In the genomic region with DNA sequence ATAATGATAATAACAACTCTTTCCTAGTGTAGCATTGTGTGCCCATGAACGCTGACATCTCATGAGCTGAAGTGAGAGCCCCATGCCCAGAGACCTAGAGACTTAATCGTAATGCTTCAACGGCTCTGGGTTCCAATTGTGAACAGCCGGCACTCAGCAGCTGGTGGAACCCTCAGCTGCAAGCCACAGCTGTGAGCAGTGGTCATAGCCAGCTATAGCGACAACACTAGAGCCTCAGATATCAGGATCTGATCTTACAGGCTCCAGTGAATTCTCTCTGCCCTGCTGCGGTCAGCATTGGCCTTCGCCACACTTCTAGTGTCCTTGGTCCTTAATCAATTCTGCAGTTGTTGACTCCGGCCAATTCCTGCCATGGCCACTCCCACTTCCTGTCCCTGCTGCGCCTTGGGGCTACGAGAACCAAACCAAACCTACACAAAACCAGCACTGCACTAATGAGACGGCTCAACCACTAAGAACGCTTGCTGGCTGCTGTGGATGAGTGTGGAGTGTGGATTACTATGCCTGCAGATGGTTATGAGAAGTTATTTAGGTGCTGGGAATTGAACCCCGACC, we compare ENCODE assay signal across 8 mouse cellular contexts. TPM values are rescaled to one million over a fixed set of nuclear protein-coding genes. Genes with fewer than 3 reads are reported as not detected.
DNase-seq lines count a peak whose midpoint lies in the region; ATAC-seq lines count a peak whose summit lies in the region.

No protein-coding gene starts in this region.

- no peaks in the 10 kb centered on the region for H3K27me3 ChIP-seq in liver, embryonic 15.5 days

- H3K36me3 ChIP-seq in liver, embryonic 15.5 days (replicated peaks): no peaks in the 10 kb centered on the region

- H3K9me3 ChIP-seq in liver, embryonic 15.5 days (replicated peaks): no peaks in the 10 kb centered on the region

- WGBS in liver, embryonic 15.5 days (ENCODE audit: insufficient replicate concordance): 31% methylated on average over 13 of the region's 13 CpGs

- H3K27ac ChIP-seq in brown adipose tissue, adult 24 weeks (replicated peaks; ENCODE audit: low read depth, low read length): peak overlapping the region; percentile 93
- peak overlapping the region; percentile 19; the same call in 1 of the 2 replicates for H3K27ac ChIP-seq in liver, embryonic 15.5 days (replicated peaks)

- H3K9ac ChIP-seq in liver, embryonic 15.5 days: no peak overlapping the region

- H3K4me1 ChIP-seq in brown adipose tissue, adult 24 weeks (ENCODE audit: control insufficient read depth, insufficient read depth, insufficient read length, low read length): peaks cover 11% of the 10 kb centered on the region; the same call in 1 of the 2 replicates
- H3K4me1 ChIP-seq in liver, embryonic 15.5 days (replicated peaks): peaks cover 36% of the 10 kb centered on the region

- peak overlapping the region; percentile 37; the same call in 1 of the 2 replicates for H3K4me2 ChIP-seq in liver, embryonic 15.5 days

- peak; percentile 13; the same call in 1 of the 2 replicates for ATAC-seq in liver, embryonic 15.5 days (ENCODE audit: insufficient read depth)

- peak overlapping the region; percentile 25; the same call in 1 of the 2 replicates for H3K4me3 ChIP-seq in brown adipose tissue, adult 24 weeks (ENCODE audit: insufficient read depth, low read depth, low read length)
- no peak overlapping the region for H3K4me3 ChIP-seq in liver, embryonic 15.5 days (replicated peaks)

- DNase-seq in A20 (ENCODE audit: low read depth, low spot score): peak; percentile 48
- peak; percentile 19 for DNase-seq in heart, postnatal 25 days (ENCODE audit: low spot score)
- no peak for DNase-seq in cerebellum, adult 9-10 months
- DNase-seq in cerebellum, adult 11 months: no peak
- DNase-seq in thymus, postnatal 10 days (ENCODE audit: low spot score in 2 of 2): no peak
- DNase-seq in left cerebral cortex, adult 8-10 months (ENCODE audit: low spot score in 2 of 2): no peak

- intact Hi-C loops in heart, postnatal 25 days (cut with DNase I): no loop called here

RNA-seq across cellular contexts. Expression of gene Copg1, which starts 11.5 kb away (rescaled TPM):
- 40.1 and 45.5 TPM in 2 replicates for polyA plus RNA-seq in brown adipose tissue, adult 24 weeks (2012; ENCODE audit: insufficient read depth, insufficient read length, missing spikeins)
- 10 to 100 TPM; 42.6 to 46.1 TPM for total RNA-seq in heart, postnatal 25 days (2021)
- polyA plus RNA-seq in liver, embryonic 15.5 days (2015; fragmentation: Nextera tagmentation; extraction: Ambion mirVana): 56.2 and 61.2 TPM in 2 replicates
- total RNA-seq in left cerebral cortex, adult 8-10 months (2022): 100 to 1,000 TPM; 245 to 257 (median 245) TPM

RNA-seq across cellular contexts. Expression of gene Cnbp, which starts 25.2 kb away (rescaled TPM):
- polyA plus RNA-seq in brown adipose tissue, adult 24 weeks (2012; ENCODE audit: insufficient read depth, insufficient read length, missing spikeins): 367 and 450 TPM in 2 replicates
- total RNA-seq in heart, postnatal 25 days (2021): 100 to 1,000 TPM; 279 to 311 TPM
- polyA plus RNA-seq in liver, embryonic 15.5 days (2015; fragmentation: Nextera tagmentation; extraction: Ambion mirVana): 526 and 529 TPM in 2 replicates
- 100 to 1,000 TPM; 280 to 313 (median 302) TPM for total RNA-seq in left cerebral cortex, adult 8-10 months (2022)

RNA-seq across cellular contexts. Expression of gene Isy1, which starts 37.6 kb away (rescaled TPM):
- polyA plus RNA-seq in brown adipose tissue, adult 24 weeks (2012; ENCODE audit: insufficient read depth, insufficient read length, missing spikeins): 21.0 and 31.7 TPM in 2 replicates
- 10 to 100 TPM; 19.5 to 21.9 TPM for total RNA-seq in heart, postnatal 25 days (2021)
- polyA plus RNA-seq in liver, embryonic 15.5 days (2015; fragmentation: Nextera tagmentation; extraction: Ambion mirVana): 21.7 and 24.1 TPM in 2 replicates
- 10 to 100 TPM; 27.5 to 30.6 (median 28.5) TPM for total RNA-seq in left cerebral cortex, adult 8-10 months (2022)

RNA-seq across cellular contexts. Expression of gene Hmces, which starts 37.6 kb away (rescaled TPM):
- polyA plus RNA-seq in brown adipose tissue, adult 24 weeks (2012; ENCODE audit: insufficient read depth, insufficient read length, missing spikeins): 7.9 and 15.3 TPM in 2 replicates
- total RNA-seq in heart, postnatal 25 days (2021): 10 to 100 TPM in 1 of 2 experiments, 1 to 10 TPM in 1; 8.5 to 10.3 TPM
- 18.9 and 19.2 TPM in 2 replicates for polyA plus RNA-seq in liver, embryonic 15.5 days (2015; fragmentation: Nextera tagmentation; extraction: Ambion mirVana)
- total RNA-seq in left cerebral cortex, adult 8-10 months (2022): 10 to 100 TPM; 24.7 to 27.7 (median 25.0) TPM

RNA-seq across cellular contexts. Expression of gene Gm45140, which starts 40.6 kb away (rescaled TPM):
- not detected in 2 replicates for polyA plus RNA-seq in brown adipose tissue, adult 24 weeks (2012; ENCODE audit: insufficient read depth, insufficient read length, missing spikeins)
- 1 to 10 TPM; 1.2 to 1.6 TPM for total RNA-seq in heart, postnatal 25 days (2021)
- polyA plus RNA-seq in liver, embryonic 15.5 days (2015; fragmentation: Nextera tagmentation; extraction: Ambion mirVana): 3.0 and 4.1 TPM in 2 replicates
- 1 to 10 TPM; 2.2 to 5.0 (median 2.8) TPM for total RNA-seq in left cerebral cortex, adult 8-10 months (2022)

Comparison
In these comparisons a context has a peak if more than half of its experiments do, and no peak if none do; other contexts are left out.
1. DNase-seq: peak in A20 (single experiment) and heart, postnatal 25 days (single experiment); none in cerebellum, adult 9-10 months (single experiment), cerebellum, adult 11 months (single experiment), thymus, postnatal 10 days (0 of 2) and left cerebral cortex, adult 8-10 months (0 of 2).
2. RNA of gene Copg1, which starts 11.5 kb away (total RNA-seq): 245 to 257 TPM in left cerebral cortex, adult 8-10 months; 42.6 to 46.1 TPM in heart, postnatal 25 days; every median in the first group is over 4 times any median in the second.